Mouse (Mus musculus) adrenal gland, postnatal 14 days (tissue): ENCODE results near the gene Mettl17. TPM values are rescaled to one million over a fixed set of nuclear protein-coding genes. Genes with fewer than 3 reads are reported as not detected.

ENCODE experiments used
- DNase-seq: peaks from one replicate; pipeline ENCODE4 v3.0.0; 2021; ENCODE audit warnings: mixed read lengths
- microRNA-seq, 2 experiments: library from miRNA; unstranded; fragments of <30 nt; microRNA quantifications; one replicate each; pipeline ENCODE4 v1.2.0; 2021
- total RNA-seq: library from RNA; stranded (reverse); gene quantifications from 2 replicates; pipeline ENCODE4 v1.2.3, GENCODE M21; 2021

Mettl17 gene
- total RNA-seq, 1 experiment from 2014 or later = 39.0 TPM

DNA sequence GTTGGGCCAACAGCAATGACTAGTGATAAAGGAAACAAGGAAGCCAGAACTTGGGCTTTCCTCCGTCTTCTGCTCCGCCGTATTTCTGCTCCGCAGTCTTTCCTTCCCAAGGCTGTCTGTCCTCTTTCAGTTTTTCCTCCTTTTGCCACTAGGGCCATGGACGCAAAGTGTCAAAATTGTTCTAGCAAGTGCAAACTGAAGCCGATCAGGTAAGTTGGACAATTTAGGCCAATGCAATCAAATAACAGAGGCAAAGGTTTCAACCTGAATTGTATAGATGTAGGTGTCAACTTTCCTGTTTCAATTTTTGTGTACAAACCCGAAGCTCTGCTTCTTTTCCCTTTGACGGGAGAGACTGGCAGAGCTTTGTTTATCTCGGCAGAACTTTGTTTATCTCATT is 45.3 kb downstream of the Mettl17 start:
- no peak for DNase-seq

- DNase-seq = peak; percentile 80
These were observed 46.2 kb downstream of the Mettl17 start for GRCm38 (mm10) chr14:51930824-51931223.

GRCm38 (mm10) chr14:51932092-51933020 is 47.7 kb downstream of the Mettl17 start:
- no peak for DNase-seq

- DNase-seq = no peak
These were observed 54.4 kb downstream of the Mettl17 start for GRCm38 (mm10) chr14:51939005-51939404.

DNA sequence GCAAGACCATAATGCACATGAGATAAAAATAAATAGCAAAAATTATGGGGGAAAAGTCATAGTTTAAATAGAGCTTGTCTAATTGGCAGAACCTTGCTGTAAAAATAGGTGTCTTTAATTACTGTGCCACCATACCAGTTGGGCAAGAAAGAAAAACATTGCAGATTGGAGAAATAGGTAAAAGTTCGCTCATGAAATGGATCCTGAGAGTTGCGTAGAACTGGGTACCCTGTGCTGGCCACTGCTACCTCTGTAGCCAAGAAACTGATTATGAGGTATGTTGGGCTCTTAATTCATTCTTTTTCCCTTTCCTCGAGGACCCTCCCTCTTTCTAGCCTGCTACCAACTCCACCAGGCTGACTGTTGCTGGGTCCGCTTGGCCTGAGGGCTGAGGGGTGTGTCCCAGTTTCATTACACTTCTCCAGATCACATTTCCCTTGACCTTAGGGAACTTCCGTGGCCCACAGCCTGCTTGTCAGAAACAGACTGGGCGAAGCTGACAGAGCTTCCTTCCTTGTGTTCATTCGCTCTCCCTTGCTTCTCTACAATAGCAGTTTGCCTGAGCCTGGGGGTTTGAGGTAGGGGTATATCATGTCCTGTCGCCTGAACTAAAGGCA is 56.4 kb downstream of the Mettl17 start:
- peak; percentile 69 for DNase-seq

DNA sequence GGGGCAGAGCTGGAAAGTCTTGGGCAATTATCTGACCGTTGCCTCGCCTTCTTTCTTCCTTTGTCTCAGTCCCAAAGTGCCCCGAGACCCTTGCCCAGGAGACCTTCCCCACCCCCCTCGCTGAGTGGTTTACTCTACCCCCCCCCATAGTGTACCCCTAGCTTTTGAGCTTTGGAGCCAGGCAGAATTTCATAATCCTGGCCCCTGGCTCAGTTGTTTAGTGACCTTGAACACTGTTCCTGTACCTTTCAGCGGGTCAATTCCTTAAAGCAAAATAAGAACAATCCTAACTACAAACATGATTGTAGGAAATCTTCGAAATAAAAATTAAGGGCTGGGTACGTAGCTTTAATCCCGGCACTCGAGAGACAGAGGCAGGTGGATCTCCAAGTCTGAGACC is 56.9 kb downstream of the Mettl17 start:
- DNase-seq = no peak

DNA sequence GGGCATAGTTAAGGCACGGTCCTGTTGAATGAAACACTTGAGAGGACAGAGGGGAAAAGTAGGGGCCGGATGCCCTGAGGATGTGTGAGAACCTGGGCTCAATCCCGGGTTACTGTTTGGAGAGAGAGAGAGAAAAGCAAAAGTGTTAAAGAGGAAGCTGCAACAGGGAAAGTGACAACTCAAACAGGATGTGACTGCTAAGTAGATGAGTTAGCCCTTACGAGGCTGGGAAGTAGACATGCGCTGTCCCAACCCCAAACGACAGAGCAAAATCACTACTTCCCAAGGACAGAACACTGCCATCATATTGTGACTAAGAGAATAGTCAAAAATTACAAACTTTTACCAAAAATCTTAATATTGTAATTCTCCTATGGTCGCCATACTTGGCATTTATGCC is 57.6 kb downstream of the Mettl17 start:
- DNase-seq = no peak

Small RNA genes lying within 50 kb of the gene (microRNA-seq; reads per million reads assigned to microRNA genes)
- 0 reads per million in 2 experiments for gene Gm27375

Other genes with a start within 250 kb of the Mettl17 start
- not detected in 2 replicates for gene Gm4181, start 249.2 kb upstream of the Mettl17 start, total RNA-seq
- gene Gm17079, start 189.4 kb upstream of the Mettl17 start, total RNA-seq = not detected in 2 replicates
- gene Gm5800, start 167.7 kb upstream of the Mettl17 start, total RNA-seq = not detected in 2 replicates
- not detected in 2 replicates for gene Ang4, start 111.3 kb upstream of the Mettl17 start, total RNA-seq
- not detected in 2 replicates for gene AY358078, start 84.8 kb upstream of the Mettl17 start, total RNA-seq
- 0.67 TPM in 1 of 2 replicates, not detected in the other for gene Ear6, start 31.1 kb upstream of the Mettl17 start, total RNA-seq
- gene Slc39a2, start 8.0 kb downstream of the Mettl17 start, total RNA-seq = 0.63 and 0.64 TPM in 2 replicates
- gene Ndrg2, start 29.3 kb downstream of the Mettl17 start, total RNA-seq = 314 and 338 TPM in 2 replicates
- gene Tppp2, start 33.6 kb downstream of the Mettl17 start, total RNA-seq = not detected in 2 replicates
- gene Rnase13, start 37.9 kb downstream of the Mettl17 start, total RNA-seq = not detected in 2 replicates
- gene Arhgef40, start 99.9 kb downstream of the Mettl17 start, total RNA-seq = 49.5 and 61.3 TPM in 2 replicates
- gene Tmem253, start 130.8 kb downstream of the Mettl17 start, total RNA-seq = 3.7 and 4.4 TPM in 2 replicates
- gene Zfp219, start 135.9 kb downstream of the Mettl17 start, total RNA-seq = 56.5 and 63.7 TPM in 2 replicates
- not detected in 2 replicates for gene Olfr221, start 157.6 kb downstream of the Mettl17 start, total RNA-seq
- gene Hnrnpc, start 219.2 kb downstream of the Mettl17 start, total RNA-seq = 221 and 230 TPM in 2 replicates
- 0.44 and 1.4 TPM in 2 replicates for gene Rpgrip1, start 225.9 kb downstream of the Mettl17 start, total RNA-seq